Mouse (Mus musculus) bone marrow, adult 2 months (tissue): Measurements from ENCODE around the gene Il10. TPM values are rescaled to one million over a fixed set of nuclear protein-coding genes. Genes with fewer than 3 reads are reported as not detected.

Source experiments
- H3K27ac ChIP-seq: fragments of 200-500 bp; 2 replicates; pipeline ENCODE4 v1.5.1; 2012; ENCODE audit warnings: low read depth, mild to moderate bottlenecking, control low read depth, inconsistent platforms, low read length; ENCODE audit not compliant: control insufficient read depth, poor library complexity, insufficient read depth
- H3K4me1 ChIP-seq: fragments of 200-500 bp; 2 replicates; pipeline ENCODE4 v1.6.1; 2011; ENCODE audit warnings: low read length; ENCODE audit not compliant: control insufficient read depth, insufficient read depth
- H3K4me3 ChIP-seq: fragments of 200-500 bp; replicated peaks from 2 replicates; pipeline ENCODE3; 2011; ENCODE audit warnings: mild to moderate bottlenecking, low read depth, low read length, control low read depth; ENCODE audit not compliant: control insufficient read depth
- CTCF ChIP-seq: fragments of 200-500 bp; IDR thresholded peaks from 2 replicates; pipeline ENCODE4 v1.5.1; 2011; ENCODE audit warnings: low read length, control low read depth; ENCODE audit not compliant: control insufficient read depth, insufficient read depth
- POLR2A ChIP-seq: fragments of 200-500 bp; IDR thresholded peaks from 2 replicates; pipeline ENCODE4 v1.6.1; 2011; ENCODE audit warnings: low read depth, mild to moderate bottlenecking, control low read depth, low read length, borderline replicate concordance; ENCODE audit not compliant: control insufficient read depth
- WGBS: fragments of 180-500 bp; shearing (Covaris S2); methylation state at CpG from one replicate; pipeline ENCODE4 v1.1.7; 2018; 5-methylcytosine and 5-hydroxymethylcytosine counted together
- polyA plus RNA-seq: library from polyadenylated mRNA; stranded (reverse); fragments of >200 nt; gene quantifications from 2 replicates; pipeline ENCODE4 v1.2.4, GENCODE M21; 2011; ENCODE audit warnings: low replicate concordance; ENCODE audit not compliant: missing spikeins, insufficient read depth, insufficient read length

Il10 gene
- polyA plus RNA-seq, 1 experiment: 1.1 TPM

- H3K4me3 ChIP-seq: no peak overlapping the region
- TF ChIP-seq CTCF (no peak), POLR2A (no peak)
- WGBS: 13% methylated on average over 1 of the region's 1 CpGs
- H3K27ac ChIP-seq: no peak overlapping the region
- H3K4me1 ChIP-seq: no peaks in the 10 kb centered on the region
Observed at GRCm38 (mm10) chr1:130995515-130995914, 24.1 kb upstream of the Il10 start.

- Histone ChIP-seq H3K27ac (no peak overlapping the region), H3K4me1 (no peaks in the 10 kb centered on the region), H3K4me3 (no peak overlapping the region)
- TF ChIP-seq POLR2A (no peak), CTCF (no peak)
- WGBS: 72% methylated on average over 10 of the region's 10 CpGs
Observed at GRCm38 (mm10) chr1:130996356-130996755, 23.3 kb upstream of the Il10 start.

- TF ChIP-seq POLR2A: no peak
- TF ChIP-seq CTCF: no peak
- whole genome bisulfite sequencing: 61% methylated on average over 4 of the region's 4 CpGs
- Histone ChIP-seq H3K4me3 (no peak overlapping the region), H3K4me1 (no peaks in the 10 kb centered on the region), H3K27ac (no peak overlapping the region)
Observed at GRCm38 (mm10) chr1:130997441-130997840, 22.2 kb upstream of the Il10 start.

GRCm38 (mm10) chr1:130998321-130998720 lies 21.3 kb upstream of the Il10 start:
- TF ChIP-seq CTCF (no peak), POLR2A (no peak)
- no peaks in the 10 kb centered on the region for H3K4me1 ChIP-seq
- no peak overlapping the region for H3K27ac ChIP-seq
- WGBS: 85% methylated on average over 10 of the region's 10 CpGs
- H3K4me3 ChIP-seq: no peak overlapping the region

GRCm38 (mm10) chr1:130999708-131000107 lies 19.9 kb upstream of the Il10 start:
- no peak for TF ChIP-seq CTCF
- TF ChIP-seq POLR2A: no peak
- H3K4me1 ChIP-seq: no peaks in the 10 kb centered on the region
- H3K27ac ChIP-seq: no peak overlapping the region
- H3K4me3 ChIP-seq: no peak overlapping the region
- WGBS: 74% methylated on average over 4 of the region's 4 CpGs

GRCm38 (mm10) chr1:131000296-131000695 lies 19.3 kb upstream of the Il10 start:
- TF ChIP-seq CTCF (no peak), POLR2A (no peak)
- Histone ChIP-seq H3K27ac (no peak overlapping the region), H3K4me1 (no peaks in the 10 kb centered on the region), H3K4me3 (no peak overlapping the region)
- WGBS: 82% methylated on average over 3 of the region's 3 CpGs

GRCm38 (mm10) chr1:131002561-131002960 lies 17.1 kb upstream of the Il10 start:
- WGBS: 79% methylated on average over 2 of the region's 2 CpGs
- no peak for TF ChIP-seq CTCF
- TF ChIP-seq POLR2A: no peak
- H3K4me3 ChIP-seq: no peak overlapping the region
- no peaks in the 10 kb centered on the region for H3K4me1 ChIP-seq
- H3K27ac ChIP-seq: no peak overlapping the region

- H3K27ac ChIP-seq: no peak overlapping the region
- H3K4me1 ChIP-seq: no peaks in the 10 kb centered on the region
- 80% methylated on average over 17 of the region's 17 CpGs for WGBS
- H3K4me3 ChIP-seq: no peak overlapping the region
- no peak for TF ChIP-seq CTCF
- TF ChIP-seq POLR2A: no peak
Observed at GRCm38 (mm10) chr1:131003037-131003922, 16.4 kb upstream of the Il10 start.

- WGBS: 84% methylated on average over 1 of the region's 1 CpGs
- Histone ChIP-seq H3K27ac (no peak overlapping the region), H3K4me1 (no peaks in the 10 kb centered on the region), H3K4me3 (no peak overlapping the region)
- TF ChIP-seq CTCF: no peak
- no peak for TF ChIP-seq POLR2A
Observed at GRCm38 (mm10) chr1:131006069-131006468, 13.6 kb upstream of the Il10 start.
